Mouse (Mus musculus) MEL (cell line): ENCODE measurements around the gene 1700029J07Rik. TPM values are rescaled to one million over a fixed set of nuclear protein-coding genes. Genes with fewer than 3 reads are reported as not detected.

Experiments used
- DNase-seq: peaks from one replicate; pipeline ENCODE4 v3.0.0; 2011; ENCODE audit warnings: low read depth, low spot score
- H3K27ac ChIP-seq: 2 replicates; pipeline ENCODE4 v1.5.1; 2012; ENCODE audit warnings: low read depth, mild to moderate bottlenecking, control low read depth, low read length, moderate library complexity; ENCODE audit not compliant: control insufficient read depth
- H3K27me3 ChIP-seq, 2 experiments: fragments of 150-350 bp in 1 of 2; sonication (generic) in 1 of 2; 2 replicates each; pipeline ENCODE4 v1.6.1; 2012; ENCODE audit warnings: low read length in 2 of 2, mild to moderate bottlenecking in 2 of 2, improper control_type of control experiment in 1 of 2, moderate library complexity in 1 of 2; ENCODE audit not compliant: insufficient read depth in 2 of 2, control insufficient read depth in 1 of 2
- H3K36me3 ChIP-seq, 2 experiments: 2 replicates each; pipeline ENCODE4 v1.6.1; 2012 to 2014; ENCODE audit warnings: low read length in 2 of 2, improper control_type of control experiment in 1 of 2, inconsistent platforms in 1 of 2, mild to moderate bottlenecking in 1 of 2; ENCODE audit not compliant: insufficient read depth in 2 of 2, control insufficient read depth in 1 of 2
- H3K4me1 ChIP-seq, 2 experiments: fragments of 150-350 bp in 1 of 2; sonication (generic) in 1 of 2; 2 replicates each; pipeline ENCODE4 v1.6.1; 2012; ENCODE audit warnings: low read length in 2 of 2, improper control_type of control experiment in 1 of 2, mild to moderate bottlenecking in 1 of 2; ENCODE audit not compliant: insufficient read depth in 2 of 2, control insufficient read depth in 1 of 2
- H3K4me3 ChIP-seq, 2 experiments: fragments of 150-350 bp in 1 of 2; sonication (generic) in 1 of 2; 2 replicates each; pipeline ENCODE4 v1.5.1; 2012; ENCODE audit warnings: low read depth in 2 of 2, low read length in 2 of 2, mild to moderate bottlenecking in 2 of 2, moderate library complexity in 2 of 2, control low read depth in 1 of 2, improper control_type of control experiment in 1 of 2; ENCODE audit not compliant: control insufficient read depth in 1 of 2, insufficient read depth in 1 of 2
- H3K79me2 ChIP-seq: 2 replicates; pipeline ENCODE4 v1.6.1; 2012; ENCODE audit warnings: mild to moderate bottlenecking, low read length, moderate library complexity; ENCODE audit not compliant: control insufficient read depth, poor library complexity, insufficient read depth
- H3K9ac ChIP-seq: 2 replicates; pipeline ENCODE4 v1.6.1; 2012; ENCODE audit warnings: low read depth, mild to moderate bottlenecking, control low read depth, low read length, moderate library complexity; ENCODE audit not compliant: control insufficient read depth, poor library complexity, severe bottlenecking
- H3K9me3 ChIP-seq: fragments of 150-350 bp; sonication (generic); replicated peaks from 2 replicates; pipeline ENCODE4 v1.6.1; 2012; ENCODE audit warnings: mild to moderate bottlenecking, low read length, improper control_type of control experiment, moderate library complexity; ENCODE audit not compliant: insufficient read depth
- CHD1 ChIP-seq: IDR thresholded peaks from 2 replicates; pipeline ENCODE4 v1.6.1; 2012; ENCODE audit warnings: low read depth, mild to moderate bottlenecking, inconsistent platforms, low read length, improper control_type of control experiment
- CTCF ChIP-seq, 3 experiments: IDR thresholded peaks in 2 of 3; conservative IDR thresholded peaks in 1 of 3; 2 replicates each; pipeline ENCODE4 v1.5.1; 2011 to 2012; ENCODE audit warnings: low read length in 3 of 3, low read depth in 2 of 3, mild to moderate bottlenecking in 2 of 3, improper control_type of control experiment in 1 of 3, inconsistent platforms in 1 of 3, mixed read lengths in 1 of 3, moderate library complexity in 1 of 3; ENCODE audit not compliant: control insufficient read depth in 1 of 3, insufficient read depth in 1 of 3, poor library complexity in 1 of 3, severe bottlenecking in 1 of 3
- ELF1 ChIP-seq: IDR thresholded peaks from 2 replicates; pipeline ENCODE4 v1.6.1; 2014; ENCODE audit warnings: low read depth, mild to moderate bottlenecking, inconsistent platforms, low read length, improper control_type of control experiment, moderate library complexity
- EP300 ChIP-seq, 2 experiments: IDR thresholded peaks; 2 replicates each; pipeline ENCODE4 v1.6.1; 2011; ENCODE audit warnings: improper control_type of control experiment in 2 of 2, low read length in 2 of 2, low read depth in 1 of 2, mild to moderate bottlenecking in 1 of 2
- GABPA ChIP-seq: IDR thresholded peaks from 2 replicates; pipeline ENCODE4 v1.6.1; 2012; ENCODE audit warnings: low read depth, mild to moderate bottlenecking, inconsistent platforms, low read length, improper control_type of control experiment, moderate library complexity
- GATA1 ChIP-seq: IDR thresholded peaks from 2 replicates; pipeline ENCODE4 v1.6.1; 2011; ENCODE audit warnings: low read depth, low read length, improper control_type of control experiment
- KAT2A ChIP-seq: conservative IDR thresholded peaks from 2 replicates; pipeline ENCODE4 v1.6.1; 2012; ENCODE audit warnings: low read depth, low read length, improper control_type of control experiment, inconsistent platforms
- MAFK ChIP-seq: IDR thresholded peaks from 2 replicates; pipeline ENCODE4 v1.6.1; 2011; ENCODE audit warnings: low read depth, mild to moderate bottlenecking, low read length, improper control_type of control experiment, borderline replicate concordance
- MEF2A ChIP-seq: IDR thresholded peaks from 2 replicates; pipeline ENCODE4 v1.6.1; 2014; ENCODE audit warnings: low read depth, mild to moderate bottlenecking, inconsistent platforms, low read length, improper control_type of control experiment; ENCODE audit not compliant: poor library complexity, insufficient replicate concordance, severe bottlenecking; ENCODE audit errors: extremely low read depth
- MYC ChIP-seq: IDR thresholded peaks from 2 replicates; pipeline ENCODE4 v1.6.1; 2011; ENCODE audit warnings: low read depth, mild to moderate bottlenecking, low read length, improper control_type of control experiment, moderate library complexity
- NELFE ChIP-seq: IDR thresholded peaks from 2 replicates; pipeline ENCODE4 v1.6.1; 2011; ENCODE audit warnings: low read depth, low read length, improper control_type of control experiment
- NRF1 ChIP-seq: IDR thresholded peaks from 2 replicates; pipeline ENCODE4 v1.6.1; 2014; ENCODE audit warnings: low read depth, mild to moderate bottlenecking, inconsistent platforms, low read length, improper control_type of control experiment, moderate library complexity; ENCODE audit not compliant: poor library complexity, insufficient read depth, severe bottlenecking
- POLR2A ChIP-seq, 2 experiments: IDR thresholded peaks; 2 replicates each; pipeline ENCODE4 v1.6.1; 2011 to 2012; ENCODE audit warnings: low read length in 2 of 2, mild to moderate bottlenecking in 2 of 2, control low read depth in 1 of 2, improper control_type of control experiment in 1 of 2, low read depth in 1 of 2, moderate library complexity in 1 of 2; ENCODE audit not compliant: control insufficient read depth in 1 of 2, insufficient read depth in 1 of 2, poor library complexity in 1 of 2
- RCOR1 ChIP-seq: IDR thresholded peaks from 2 replicates; pipeline ENCODE4 v1.6.1; 2012; ENCODE audit warnings: low read depth, mild to moderate bottlenecking, inconsistent platforms, low read length, improper control_type of control experiment
- SMC3 ChIP-seq: IDR thresholded peaks from 2 replicates; pipeline ENCODE4 v1.6.1; 2011; ENCODE audit warnings: low read depth, low read length, improper control_type of control experiment
- TAL1 ChIP-seq: IDR thresholded peaks from 2 replicates; pipeline ENCODE4 v1.6.1; 2012; ENCODE audit warnings: mild to moderate bottlenecking, inconsistent platforms, low read length, moderate library complexity, mixed read lengths
- TBP ChIP-seq: IDR thresholded peaks from 2 replicates; pipeline ENCODE4 v1.8.0; 2011; ENCODE audit warnings: low read depth, low read length, improper control_type of control experiment
- ZC3H11A ChIP-seq: IDR thresholded peaks from 2 replicates; pipeline ENCODE4 v1.6.1; 2012; ENCODE audit warnings: low read depth, mild to moderate bottlenecking, inconsistent platforms, low read length, improper control_type of control experiment
- ZKSCAN1 ChIP-seq: IDR thresholded peaks from 2 replicates; pipeline ENCODE4 v1.6.1; 2012; ENCODE audit warnings: low read depth, mild to moderate bottlenecking, inconsistent platforms, low read length, improper control_type of control experiment, moderate library complexity
- polyA plus RNA-seq, 2 experiments: library from polyadenylated mRNA; stranded (reverse) in 1 of 2; unstranded in 1 of 2; fragments of >175 nt in 1 of 2; fragments of >200 nt in 1 of 2; gene quantifications; 2 replicates each; pipeline versions ENCODE4 v1.2.1 to v1.2.4; 2012; ENCODE audit warnings: low replicate concordance in 2 of 2, low read depth in 1 of 2; ENCODE audit not compliant: insufficient read length in 2 of 2, insufficient read depth in 1 of 2, missing spikeins in 1 of 2
- total RNA-seq: library from RNA; depleted of rRNA; stranded (reverse); fragments of 300-350 nt; gene quantifications from 2 replicates; pipeline ENCODE4 v1.2.3, GENCODE M21; 2012

The 1700029J07Rik gene
- total and polyA plus RNA-seq, 3 experiments = 0.81 to 1.5 TPM; not detected in 1

- no peak overlapping the region for H3K27ac ChIP-seq
- no peaks in the 10 kb centered on the region for H3K79me2 ChIP-seq
- DNase-seq = no peak
- no peaks in the 10 kb centered on the region for H3K4me1 ChIP-seq
- H3K36me3 ChIP-seq = no peaks in the 10 kb centered on the region
- no peak overlapping the region for H3K9ac ChIP-seq
- no peaks in the 10 kb centered on the region for H3K9me3 ChIP-seq
- TF ChIP-seq GABPA (no peak), NELFE (no peak), MAFK (no peak), ZC3H11A (no peak), GATA1 (no peak), SMC3 (no peak), TAL1 (no peak), RCOR1 (no peak)
- H3K4me3 ChIP-seq = no peak overlapping the region
- H3K27me3 ChIP-seq = no peaks in the 10 kb centered on the region
Observed at GRCm38 (mm10) chr8:45917040-45917679, 57.9 kb downstream of the 1700029J07Rik start.

- TF ChIP-seq ZKSCAN1 = no peak
- TF ChIP-seq CTCF (IDR thresholded peaks at IDR 0.05 in 2 of 3, conservative IDR thresholded peaks at IDR 0.05 in 1 of 3; ENCODE audit: control insufficient read depth in 1 of 3, insufficient read depth in 1 of 3, low read depth in 2 of 3, low read length in 3 of 3, poor library complexity in 1 of 3, severe bottlenecking in 1 of 3) = no peak
- no peak for TF ChIP-seq GABPA
- no peak for TF ChIP-seq EP300 (IDR thresholded peaks at IDR 0.05; ENCODE audit: low read depth in 1 of 2, low read length in 2 of 2)
- no peak for TF ChIP-seq MEF2A
- TF ChIP-seq NRF1 = no peak
- no peak for TF ChIP-seq KAT2A
- no peak for TF ChIP-seq RCOR1
- TF ChIP-seq MYC = no peak
- no peak for TF ChIP-seq NELFE
- TF ChIP-seq CHD1 = no peak
- TF ChIP-seq TBP = no peak
- no peak for TF ChIP-seq ELF1
- no peak for TF ChIP-seq GATA1
- no peak for TF ChIP-seq POLR2A (IDR thresholded peaks at IDR 0.05; ENCODE audit: control insufficient read depth in 1 of 2, insufficient read depth in 1 of 2, low read depth in 1 of 2, low read length in 2 of 2, poor library complexity in 1 of 2)
- H3K79me2 ChIP-seq = no peaks in the 10 kb centered on the region
- H3K9me3 ChIP-seq = no peaks in the 10 kb centered on the region
- H3K4me3 ChIP-seq = no peak overlapping the region
- no peak overlapping the region for H3K9ac ChIP-seq
- no peaks in the 10 kb centered on the region for H3K27me3 ChIP-seq
- H3K36me3 ChIP-seq = no peaks in the 10 kb centered on the region
- H3K4me1 ChIP-seq = no peaks in the 10 kb centered on the region
- no peak overlapping the region for H3K27ac ChIP-seq
- DNase-seq = no peak
Observed at GRCm38 (mm10) chr8:45916496-45916895, 58.6 kb downstream of the 1700029J07Rik start.
